Mouse (Mus musculus) liver, embryonic 14.5 days (tissue): ENCODE data around the gene Tulp2. TPM values are rescaled to one million over a fixed set of nuclear protein-coding genes. Genes with fewer than 3 reads are reported as not detected.

ENCODE experiments used
- ATAC-seq: fragments of 200-750 bp; cut with Nextera tagmentation; 2 replicates; pipeline ENCODE4 v1.8.0; 2017; ENCODE audit warnings: moderate number of reproducible peaks, mild to moderate bottlenecking, moderate library complexity; ENCODE audit not compliant: insufficient read depth
- DNase-seq, 3 experiments: peaks; one replicate each; pipeline ENCODE4 v3.0.0-alpha.2; 2012 to 2013; ENCODE audit warnings: low read depth in 3 of 3, low spot score in 3 of 3
- H3K27ac ChIP-seq: fragments of 300-500 bp; sonication (generic); 2 replicates; pipeline ENCODE4 v1.5.1; 2014; ENCODE audit warnings: moderate library complexity, mild to moderate bottlenecking, control low read depth, inconsistent platforms
- H3K27me3 ChIP-seq: fragments of 300-500 bp; sonication (generic); 2 replicates; pipeline ENCODE4 v1.6.1; 2014; ENCODE audit warnings: mild to moderate bottlenecking, low read length, moderate library complexity; ENCODE audit not compliant: control insufficient read depth, insufficient read depth
- H3K36me3 ChIP-seq: fragments of 300-500 bp; sonication (generic); replicated peaks from 2 replicates; pipeline ENCODE4 v1.6.1; 2014; ENCODE audit warnings: low read depth; ENCODE audit not compliant: control insufficient read depth, insufficient read depth
- H3K4me1 ChIP-seq, 2 experiments: fragments of 200-500 bp in 1 of 2; fragments of 300-500 bp in 1 of 2; sonication (generic) in 1 of 2; replicated peaks; 2 replicates each; pipeline ENCODE4 v1.6.1; 2012 to 2014; ENCODE audit warnings: antibody characterized with exemption in 1 of 2, inconsistent platforms in 1 of 2, low read length in 1 of 2; ENCODE audit not compliant: control insufficient read depth in 2 of 2, insufficient read depth in 2 of 2
- H3K4me2 ChIP-seq: fragments of 300-500 bp; sonication (generic); 2 replicates; pipeline ENCODE4 v1.6.1; 2014; ENCODE audit warnings: low read depth, mild to moderate bottlenecking, control low read depth, moderate library complexity
- H3K4me3 ChIP-seq, 2 experiments: fragments of 200-500 bp in 1 of 2; fragments of 300-500 bp in 1 of 2; sonication (generic) in 1 of 2; 2 replicates each; pipeline ENCODE4 v1.5.1; 2012 to 2014; ENCODE audit warnings: low read depth in 2 of 2, low read length in 2 of 2, mild to moderate bottlenecking in 2 of 2, control low read depth in 1 of 2, inconsistent platforms in 1 of 2, moderate library complexity in 1 of 2; ENCODE audit not compliant: insufficient read depth in 1 of 2
- H3K9ac ChIP-seq: fragments of 300-500 bp; sonication (generic); replicated peaks from 2 replicates; pipeline ENCODE4 v1.6.1; 2014; ENCODE audit warnings: mild to moderate bottlenecking, control low read depth, moderate library complexity
- H3K9me3 ChIP-seq: fragments of 300-500 bp; sonication (generic); 2 replicates; pipeline ENCODE4 v1.6.1; 2016; ENCODE audit warnings: low read length, mixed read lengths; ENCODE audit not compliant: control insufficient read depth
- CTCF ChIP-seq: IDR thresholded peaks from 2 replicates; pipeline ENCODE4 v1.5.1; 2016; ENCODE audit warnings: antibody characterized with exemption, low read depth, control low read depth
- EP300 ChIP-seq: IDR thresholded peaks from 2 replicates; pipeline ENCODE4 v1.6.1; 2016; ENCODE audit warnings: antibody characterized with exemption, low read depth
- WGBS: fragments of 180-500 bp; shearing (Covaris S2); extraction: QIAGEN DNeasy Blood & Tissue Kit; methylation state at CpG from one replicate; pipeline ENCODE4 v1.1.7; 2014; ENCODE audit not compliant: insufficient replicate concordance; 5-methylcytosine and 5-hydroxymethylcytosine counted together
- polyA plus RNA-seq, 2 experiments: library from polyadenylated mRNA; depleted of rRNA in 1 of 2; stranded (reverse) in 1 of 2; unstranded in 1 of 2; fragments of >200 nt; fragmentation: Nextera tagmentation in 1 of 2; extraction: Ambion mirVana in 1 of 2; gene quantifications; 2 replicates each; pipeline versions ENCODE4 v1.2.1 to v1.2.3; 2012 to 2014

Gene Tulp2
- polyA plus RNA-seq, 2 experiments, result 0.13 to 0.47 TPM

DNA sequence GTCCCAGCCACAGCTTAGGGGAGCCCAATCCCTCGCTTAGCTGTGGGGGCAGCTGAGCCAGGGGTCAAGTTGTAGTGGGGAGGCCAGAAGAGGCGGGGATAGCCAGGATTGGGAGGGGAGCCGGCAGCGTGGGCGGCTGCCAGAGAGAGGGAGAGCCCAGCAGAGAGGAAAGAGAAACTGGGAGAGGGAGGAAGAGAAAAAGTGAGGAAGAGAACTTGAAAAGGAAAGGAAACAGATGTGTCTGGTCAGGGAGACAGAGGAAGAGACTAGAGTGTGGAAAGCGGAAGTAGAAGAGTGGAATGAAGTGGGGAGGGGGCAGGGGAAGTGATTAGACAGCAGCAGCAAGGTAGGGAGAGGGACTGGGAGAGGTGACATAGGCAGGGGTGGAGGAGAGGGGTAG is 47.8 kb downstream of the Tulp2 start:
- ATAC-seq, result no peak
- no peaks in the 10 kb centered on the region; the same call in 1 of the 2 replicates for H3K27me3 ChIP-seq
- 7% methylated on average over 6 of the region's 6 CpGs for WGBS
- TF ChIP-seq CTCF, result no peak
- no peak for TF ChIP-seq EP300
- H3K9ac ChIP-seq, result no peak overlapping the region
- H3K9me3 ChIP-seq, result no peaks in the 10 kb centered on the region
- H3K4me2 ChIP-seq, result no peak overlapping the region
- no peak for DNase-seq
- H3K36me3 ChIP-seq, result peaks cover 8% of the 10 kb centered on the region
- no peak overlapping the region for H3K4me3 ChIP-seq
- H3K4me1 ChIP-seq, result peaks cover 2 to 4% of the 10 kb centered on the region in 2 experiments; a peak in 2 of 4 replicates
- no peak overlapping the region for H3K27ac ChIP-seq

GRCm38 (mm10) chr7:45530643-45531042 is 49.0 kb downstream of the Tulp2 start:
- ATAC-seq, result no peak
- no peak overlapping the region for H3K4me2 ChIP-seq
- H3K27me3 ChIP-seq, result no peaks in the 10 kb centered on the region; the same call in 1 of the 2 replicates
- no peak for DNase-seq
- H3K4me3 ChIP-seq, result no peak overlapping the region
- WGBS, result 64% methylated on average over 2 of the region's 2 CpGs
- TF ChIP-seq EP300, result no peak
- TF ChIP-seq CTCF, result no peak
- H3K9ac ChIP-seq, result no peak overlapping the region
- H3K27ac ChIP-seq, result no peak overlapping the region
- no peaks in the 10 kb centered on the region for H3K36me3 ChIP-seq
- peaks cover 2 to 4% of the 10 kb centered on the region in 2 experiments; a peak in 2 of 4 replicates for H3K4me1 ChIP-seq
- H3K9me3 ChIP-seq, result no peaks in the 10 kb centered on the region

DNA sequence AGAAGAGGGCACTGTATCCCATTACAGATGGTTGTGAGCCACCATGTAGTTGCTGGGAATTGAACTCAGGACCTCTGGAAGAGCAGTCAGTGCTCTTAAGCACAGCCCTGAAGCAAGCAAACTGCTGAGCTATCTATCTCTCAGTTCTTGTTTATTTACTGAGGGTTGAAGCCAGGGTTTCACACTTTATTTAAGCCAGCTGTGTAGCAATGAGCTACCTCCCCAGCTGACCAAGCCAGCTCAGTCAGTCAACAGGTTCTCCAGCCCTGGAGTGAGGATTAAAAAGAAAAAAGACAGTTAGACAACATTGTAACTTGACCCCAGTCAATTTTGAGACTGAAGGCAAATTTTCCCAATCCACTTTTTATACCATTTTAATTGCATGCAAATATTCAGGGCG is 54.0 kb downstream of the Tulp2 start:
- Histone ChIP-seq H3K36me3 (no peaks in the 10 kb centered on the region), H3K27ac (no peak overlapping the region), H3K4me1 (peaks cover 0 to 4% of the 10 kb centered on the region in 2 experiments; a peak in 2 of 4 replicates), H3K9me3 (no peaks in the 10 kb centered on the region), H3K4me2 (no peak overlapping the region), H3K27me3 (no peaks in the 10 kb centered on the region; the same call in 1 of the 2 replicates), H3K9ac (no peak overlapping the region), H3K4me3 (no peak overlapping the region)
- no peak for ATAC-seq
- DNase-seq, result no peak
- no peak for TF ChIP-seq EP300
- 0 out of 2 replicates have a peak, but pooled peaks have one; percentile 24 for TF ChIP-seq CTCF
- 78% methylated on average over 1 of the region's 1 CpGs for WGBS

GRCm38 (mm10) chr7:45537602-45538001 is 55.9 kb downstream of the Tulp2 start:
- no peak overlapping the region for H3K4me2 ChIP-seq
- no peak overlapping the region for H3K9ac ChIP-seq
- H3K36me3 ChIP-seq, result no peaks in the 10 kb centered on the region
- H3K4me1 ChIP-seq, result peaks cover 0 to 4% of the 10 kb centered on the region in 2 experiments; a peak in 2 of 4 replicates
- no peak for TF ChIP-seq EP300
- no peak for TF ChIP-seq CTCF
- no peaks in the 10 kb centered on the region for H3K9me3 ChIP-seq
- DNase-seq (no peak), ATAC-seq (no peak)
- no peaks in the 10 kb centered on the region for H3K27me3 ChIP-seq
- H3K27ac ChIP-seq, result no peak overlapping the region
- H3K4me3 ChIP-seq, result no peak overlapping the region
- WGBS, result 68% methylated on average over 10 of the region's 10 CpGs

DNA sequence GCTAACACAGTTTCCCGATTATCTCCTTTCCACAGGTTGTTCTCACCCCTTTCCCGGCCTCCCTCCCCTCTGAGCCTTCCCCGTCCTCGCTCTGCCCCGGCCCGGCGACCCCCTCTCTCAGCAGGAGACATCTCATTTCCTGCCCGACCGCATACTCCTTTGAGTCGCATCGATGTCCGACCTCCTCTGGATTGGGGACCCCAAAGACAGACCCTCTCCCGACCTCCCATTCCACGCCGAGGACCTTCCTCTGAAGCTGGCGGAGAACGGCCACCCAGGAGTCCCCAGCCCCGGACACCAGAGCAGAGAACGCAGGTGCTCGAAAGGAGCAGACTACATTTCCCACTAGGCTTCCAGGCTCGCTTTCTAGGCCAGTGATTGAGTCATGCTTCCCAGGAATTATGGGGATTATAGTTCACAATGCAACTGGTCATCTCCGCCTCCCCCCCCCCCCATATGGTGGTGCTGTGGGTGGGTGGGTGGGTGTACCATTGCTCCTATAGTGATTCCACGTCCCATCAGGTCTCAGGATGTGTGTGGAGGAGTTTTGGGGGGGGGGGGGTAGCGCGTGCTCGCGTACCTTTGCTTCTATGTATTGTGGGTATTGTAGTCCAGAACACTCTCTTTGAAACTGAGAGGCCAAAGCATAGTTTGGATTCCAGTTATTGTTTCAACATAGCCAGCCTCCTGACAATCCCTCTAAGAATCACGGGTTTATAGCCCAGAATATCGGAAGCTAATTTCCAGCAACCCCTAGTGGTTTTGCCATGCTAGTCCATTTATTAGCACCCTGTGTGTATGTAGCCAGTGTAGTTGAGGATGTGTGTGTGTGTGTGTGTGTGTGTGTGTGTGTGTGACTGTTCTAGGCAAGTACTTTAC is 56.7 kb downstream of the Tulp2 start:
- TF ChIP-seq EP300, result no peak
- no peak for TF ChIP-seq CTCF
- Histone ChIP-seq H3K27me3 (no peaks in the 10 kb centered on the region), H3K9ac (no peak overlapping the region), H3K4me3 (peak overlapping the region; percentile 15 to 42), H3K36me3 (no peaks in the 10 kb centered on the region), H3K4me1 (peaks cover 0 to 4% of the 10 kb centered on the region in 2 experiments; a peak in 2 of 4 replicates), H3K9me3 (no peaks in the 10 kb centered on the region), H3K27ac (no peak overlapping the region), H3K4me2 (peak overlapping the region; percentile 55)
- peak; percentile 48; the same call in 1 of the 2 replicates for ATAC-seq
- no peak for DNase-seq
- 10% methylated on average over 29 of the region's 29 CpGs for WGBS
